Mouse (Mus musculus) cerebellum, adult 2 months (tissue): ENCODE measurements around the gene Phospho1. TPM values are rescaled to one million over a fixed set of nuclear protein-coding genes. Genes with fewer than 3 reads are reported as not detected.

Source experiments
- DNase-seq, 2 experiments: peaks; one replicate each; pipeline ENCODE4 v3.0.0; 2021
- H3K27ac ChIP-seq: fragments of 200-500 bp; 2 replicates; pipeline ENCODE4 v1.5.1; 2012; ENCODE audit warnings: low read length, control low read depth, inconsistent platforms; ENCODE audit not compliant: insufficient read depth
- H3K27me3 ChIP-seq: fragments of 200-500 bp; 2 replicates; pipeline ENCODE4 v1.6.1; 2012; ENCODE audit warnings: inconsistent platforms, mild to moderate bottlenecking, low read length, moderate library complexity; ENCODE audit not compliant: control insufficient read depth, insufficient read depth
- H3K4me1 ChIP-seq: fragments of 200-500 bp; 2 replicates; pipeline ENCODE4 v1.6.1; 2011; ENCODE audit warnings: low read length; ENCODE audit not compliant: control insufficient read depth, insufficient read depth
- H3K4me3 ChIP-seq: fragments of 200-500 bp; replicated peaks from 2 replicates; pipeline ENCODE3; 2011; ENCODE audit warnings: mild to moderate bottlenecking, low read depth, low read length, control low read depth; ENCODE audit not compliant: insufficient read depth
- CTCF ChIP-seq: fragments of 200-500 bp; IDR thresholded peaks from 2 replicates; pipeline ENCODE4 v1.5.1; 2011; ENCODE audit warnings: low read depth, mild to moderate bottlenecking, control low read depth, low read length, moderate library complexity, borderline replicate concordance; ENCODE audit not compliant: insufficient read depth
- POLR2A ChIP-seq: fragments of 200-500 bp; IDR thresholded peaks from 2 replicates; pipeline ENCODE4 v1.6.1; 2011; ENCODE audit warnings: low read length, control low read depth, borderline replicate concordance; ENCODE audit not compliant: insufficient read depth
- WGBS: fragments of 180-500 bp; shearing (Covaris S2); methylation state at CpG from one replicate; pipeline ENCODE4 v1.1.7; 2018; 5-methylcytosine and 5-hydroxymethylcytosine counted together
- polyA plus RNA-seq: library from polyadenylated mRNA; depleted of rRNA; stranded (reverse); fragments of >200 nt; gene quantifications from 2 replicates; pipeline ENCODE4 v1.2.3, GENCODE M21; 2012

Gene Phospho1
- polyA plus RNA-seq, 1 experiment: 122 TPM

GRCm38 (mm10) chr11:95827168-95827447 lies 2.8 kb downstream of the Phospho1 start:
- H3K4me1 ChIP-seq: no peaks in the 10 kb centered on the region; the same call in none of the 2 replicates
- 30% methylated on average over 3 of the region's 3 CpGs for WGBS
- H3K4me3 ChIP-seq: no peak overlapping the region
- no peak for DNase-seq
- H3K27ac ChIP-seq: no peak overlapping the region
- TF ChIP-seq POLR2A (no peak), CTCF (no peak)
- no peaks in the 10 kb centered on the region for H3K27me3 ChIP-seq

- peak; percentile 70 to 79 for DNase-seq
- TF ChIP-seq POLR2A: no peak
- peak; percentile 65; the same call in 1 of the 2 replicates for TF ChIP-seq CTCF
- no peaks in the 10 kb centered on the region for H3K27me3 ChIP-seq
- WGBS: 11% methylated on average over 3 of the region's 3 CpGs
- H3K27ac ChIP-seq: no peak overlapping the region
- H3K4me3 ChIP-seq: no peak overlapping the region
- peaks cover 1% of the 10 kb centered on the region for H3K4me1 ChIP-seq
Measured at GRCm38 (mm10) chr11:95827464-95828085, 3.3 kb downstream of the Phospho1 start.

DNA sequence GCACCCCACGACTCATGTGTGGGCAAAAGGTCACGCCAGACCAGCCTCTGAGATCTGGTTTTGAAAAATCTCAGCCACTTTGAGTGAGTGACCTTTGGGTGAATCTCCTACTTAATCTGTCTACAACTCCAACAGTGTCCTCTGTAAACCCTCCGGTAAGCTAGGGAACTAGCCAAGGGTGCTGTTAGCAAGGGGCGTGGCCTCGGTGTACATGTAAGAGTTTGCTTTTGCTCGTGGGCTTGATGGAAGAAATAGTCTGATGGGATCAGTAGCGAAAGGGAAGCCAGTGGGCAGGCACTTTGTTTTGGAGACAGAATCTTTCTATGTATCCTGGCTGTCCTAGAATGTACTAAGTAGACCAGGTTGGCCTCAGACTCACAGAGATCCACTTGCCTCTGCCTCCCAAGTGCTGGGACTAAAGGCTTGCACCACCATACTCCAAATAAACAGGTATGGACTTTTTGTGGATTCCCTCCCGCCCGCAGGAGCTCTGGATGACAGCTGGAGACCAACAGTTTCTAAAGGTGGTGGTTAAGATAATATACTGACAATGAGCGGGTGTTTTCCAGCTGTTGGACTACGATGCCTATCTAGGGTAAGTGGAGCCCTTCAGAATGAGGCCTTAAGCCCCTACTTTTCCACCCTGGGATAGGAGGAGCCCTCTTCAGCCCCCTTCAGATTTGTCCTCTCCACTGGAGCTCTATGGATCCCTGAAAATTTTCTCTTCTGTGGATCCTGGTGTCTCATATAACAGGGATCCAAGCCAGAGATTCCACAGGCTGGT lies 4.1 kb downstream of the Phospho1 start:
- no peak for DNase-seq
- Histone ChIP-seq H3K27me3 (no peaks in the 10 kb centered on the region), H3K4me3 (no peak overlapping the region), H3K4me1 (peaks cover 7% of the 10 kb centered on the region), H3K27ac (no peak overlapping the region)
- 82% methylated on average over 11 of the region's 11 CpGs for WGBS
- no peak for TF ChIP-seq CTCF

DNA sequence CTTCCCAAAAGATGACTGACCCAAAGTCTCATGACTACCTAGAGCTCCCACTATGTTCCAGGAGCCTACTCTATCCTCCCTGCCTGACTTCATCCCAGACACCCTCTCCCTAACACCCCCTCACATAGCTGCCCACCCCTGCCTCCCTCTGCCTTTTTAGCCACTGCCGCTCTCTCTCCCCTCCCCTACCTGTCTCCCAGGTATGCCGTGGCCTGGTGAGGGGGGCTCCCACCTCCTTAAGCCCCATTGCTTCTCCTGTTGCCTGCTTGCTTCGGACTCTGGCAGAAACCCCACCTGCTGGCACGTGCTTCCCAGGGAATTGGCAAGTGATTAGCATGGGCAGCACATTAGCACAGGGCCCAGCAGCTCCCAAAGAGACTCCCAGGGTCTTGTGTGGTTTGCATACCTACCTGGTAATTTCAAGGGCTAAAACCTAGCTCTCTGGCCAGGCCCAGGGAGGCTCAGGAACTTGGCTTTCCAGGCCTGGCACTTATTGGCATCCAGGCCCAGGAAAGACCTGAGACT lies 5.3 kb downstream of the Phospho1 start:
- Histone ChIP-seq H3K27me3 (no peaks in the 10 kb centered on the region), H3K4me1 (peaks cover 13% of the 10 kb centered on the region), H3K4me3 (no peak overlapping the region), H3K27ac (no peak overlapping the region)
- no peak for DNase-seq
- TF ChIP-seq CTCF (no peak), POLR2A (no peak)
- 63% methylated on average over 4 of the region's 4 CpGs for WGBS

GRCm38 (mm10) chr11:95830411-95831275 lies 6.3 kb downstream of the Phospho1 start:
- WGBS: 62% methylated on average over 80 of the region's 80 CpGs
- H3K27me3 ChIP-seq: no peaks in the 10 kb centered on the region
- no peak overlapping the region for H3K4me3 ChIP-seq
- no peak overlapping the region for H3K27ac ChIP-seq
- no peak for TF ChIP-seq CTCF
- no peak for TF ChIP-seq POLR2A
- peaks cover 17% of the 10 kb centered on the region for H3K4me1 ChIP-seq
- peak in 1 of 2 experiments; percentile 20 for DNase-seq

- Histone ChIP-seq H3K4me3 (no peak overlapping the region), H3K27ac (no peak overlapping the region), H3K4me1 (peaks cover 23% of the 10 kb centered on the region), H3K27me3 (no peaks in the 10 kb centered on the region)
- WGBS: 52% methylated on average over 10 of the region's 10 CpGs
- TF ChIP-seq POLR2A (no peak), CTCF (no peak)
- no peak for DNase-seq
Measured at GRCm38 (mm10) chr11:95831276-95831619, 6.9 kb downstream of the Phospho1 start.

DNA sequence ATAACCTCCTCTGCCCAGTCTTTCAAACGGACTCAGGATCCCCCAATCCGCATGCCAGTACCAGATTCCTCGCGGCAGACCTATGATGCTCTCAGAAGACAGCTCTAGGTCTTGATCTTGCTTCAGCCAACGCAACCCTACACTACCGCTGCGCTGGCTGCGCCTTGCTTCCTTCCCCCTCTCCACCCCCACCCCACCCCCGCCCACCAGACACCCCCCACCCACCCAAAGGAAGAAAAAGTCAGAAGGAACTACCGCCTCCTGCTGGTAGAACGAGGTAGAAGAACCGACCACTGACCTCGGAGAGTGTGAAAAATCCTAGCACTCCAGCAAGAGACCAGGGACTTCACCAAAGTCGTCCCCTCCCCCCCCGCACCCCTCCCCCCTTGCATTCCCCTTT lies 7.3 kb downstream of the Phospho1 start:
- 56% methylated on average over 15 of the region's 15 CpGs for WGBS

More for the DNA sequence above, 7.3 kb downstream of the Phospho1 start:
- H3K27me3 ChIP-seq: no peaks in the 10 kb centered on the region
- peaks cover 26% of the 10 kb centered on the region for H3K4me1 ChIP-seq
- no peak for TF ChIP-seq POLR2A
- no peak for TF ChIP-seq CTCF
- H3K4me3 ChIP-seq: no peak overlapping the region
- no peak for DNase-seq
- no peak overlapping the region for H3K27ac ChIP-seq
